Mouse (Mus musculus) mouse embryonic stem cell (cell line): ENCODE measurements around the gene Anxa4.

Experiments
- in situ Hi-C, 2 experiments: fragments of 300-500 bp; cut with MboI; formaldehyde crosslinking; loops; 1 replicate in 1 of 2; 3 replicates in 1 of 2; pipeline ENCODE4 v1.14.3; 2019 to 2020; ENCODE audit warnings: low sequenced_read_pairs in 2 of 2, low pct_unique_long_range_greater_than_20kb in 1 of 2, mixed read lengths in 1 of 2; ENCODE audit not compliant: unreplicated experiment in 1 of 2

Anxa4 gene

DNA sequence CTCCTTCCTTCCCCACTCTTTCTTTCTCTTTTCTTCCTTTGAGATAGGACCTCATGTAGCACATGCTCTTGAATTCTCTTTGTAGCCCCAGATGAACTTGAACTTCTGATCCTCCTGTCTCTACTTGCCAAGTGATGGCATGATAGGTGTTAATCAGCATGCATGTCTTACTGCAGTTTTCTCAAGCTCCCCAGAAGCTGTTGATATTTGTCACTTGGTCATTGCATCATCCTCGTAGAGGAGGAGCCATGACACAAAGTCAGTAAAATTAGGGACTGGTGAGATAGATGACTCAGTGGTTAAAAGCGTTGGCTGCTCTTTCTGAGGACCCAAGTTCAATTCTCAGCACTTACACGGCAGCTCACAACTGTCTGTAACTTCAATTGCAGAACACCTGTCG lies 19.5 kb upstream of the Anxa4 start:
- in situ Hi-C loops: loop anchor here in 1 of 2 experiments (5.0 kb wide), 1 partner anchor 61 kb away; no protein-coding TSS in a partner anchor

DNA sequence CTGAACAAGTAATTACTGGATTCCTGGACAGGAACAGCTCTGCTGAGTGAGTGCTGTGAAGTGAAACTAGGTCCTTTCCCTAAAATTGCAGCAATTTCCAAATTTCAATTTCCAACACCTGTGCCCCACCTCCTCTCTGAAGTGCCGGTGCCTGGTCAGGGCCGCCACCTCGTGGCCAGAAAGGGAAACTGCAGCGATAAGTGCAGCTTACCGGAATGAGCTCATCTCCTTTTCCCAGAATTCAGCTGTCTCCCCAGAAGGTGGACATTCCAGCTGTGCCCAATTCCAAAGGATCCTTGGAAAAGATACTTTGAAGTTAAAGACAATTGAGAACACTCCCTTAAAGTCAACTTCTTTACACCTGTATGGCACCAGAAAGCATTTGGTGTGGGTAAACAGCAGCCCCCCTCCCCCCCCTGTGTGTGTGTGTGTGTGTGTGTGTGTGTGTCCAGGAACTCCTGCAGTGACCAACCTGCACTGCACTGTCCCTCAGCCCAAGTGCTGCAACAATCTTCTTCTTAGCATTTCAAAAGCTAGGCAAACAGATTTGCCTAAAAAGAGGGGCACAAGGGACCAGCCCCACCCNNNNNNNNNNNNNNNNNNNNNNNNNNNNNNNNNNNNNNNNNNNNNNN lies 13.2 kb upstream of the Anxa4 start:
- in situ Hi-C loops: no loop called here

DNA sequence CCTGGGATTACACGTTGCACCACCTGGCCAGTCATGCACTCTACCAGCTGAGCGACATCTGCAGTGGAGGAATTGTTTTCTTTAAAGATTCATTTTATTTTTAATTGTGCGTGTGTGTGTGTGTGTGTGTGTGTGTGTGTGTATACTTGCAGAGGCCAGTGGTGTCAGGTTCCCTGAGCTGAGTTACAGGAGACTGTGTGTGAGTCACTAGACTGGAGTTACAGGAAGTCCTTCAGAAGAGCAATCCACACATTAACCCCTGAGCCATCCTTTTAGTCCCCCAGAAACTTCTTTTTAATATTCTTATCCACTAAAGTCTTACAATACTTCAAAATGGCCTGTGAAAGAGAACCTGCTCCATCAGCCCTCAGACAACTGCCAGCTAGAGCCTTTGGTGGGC lies 11.3 kb upstream of the Anxa4 start:
- in situ Hi-C loops: no loop called here

- in situ Hi-C loops: no loop called here
Measured at GRCm38 (mm10) chr6:86801431-86801830, 8.0 kb upstream of the Anxa4 start.

- in situ Hi-C loops: no loop called here
Measured at GRCm38 (mm10) chr6:86800467-86800866, 7.1 kb upstream of the Anxa4 start.

- in situ Hi-C loops: loop anchor here in 1 of 2 experiments (10.0 kb wide), 1 partner anchor 53 kb away; no protein-coding TSS in a partner anchor
Measured at GRCm38 (mm10) chr6:86797455-86797854, 4.1 kb upstream of the Anxa4 start.

- in situ Hi-C loops: loop anchor here in 1 of 2 experiments (10.0 kb wide), 1 partner anchor 49 kb away; no protein-coding TSS in a partner anchor
Measured at GRCm38 (mm10) chr6:86793957-86794356, 573 bp upstream of the Anxa4 start.

GRCm38 (mm10) chr6:86790351-86790943 lies 2.9 kb downstream of the Anxa4 start:
- in situ Hi-C loops: loop anchor here in 1 of 2 experiments (10.0 kb wide), 1 partner anchor 46 kb away; no protein-coding TSS in a partner anchor

DNA sequence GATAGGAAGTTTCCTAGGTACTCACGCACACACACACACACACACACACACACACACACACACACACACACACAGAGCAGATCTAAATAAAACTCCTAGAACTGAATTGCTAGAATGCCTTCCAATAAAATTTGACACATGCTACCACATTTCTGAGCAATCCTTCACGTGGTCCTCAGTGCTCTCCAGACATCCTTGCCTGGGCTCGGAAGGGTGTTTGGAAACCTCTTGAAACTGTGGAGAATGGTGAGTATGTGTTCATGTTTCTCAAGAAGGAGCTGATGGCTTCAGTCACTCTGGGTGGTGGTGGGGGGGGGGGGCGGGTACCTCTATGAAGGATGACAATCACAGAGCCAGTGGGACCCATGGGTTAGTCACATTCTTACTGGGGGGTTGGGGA lies 5.1 kb downstream of the Anxa4 start:
- in situ Hi-C loops: no loop called here

DNA sequence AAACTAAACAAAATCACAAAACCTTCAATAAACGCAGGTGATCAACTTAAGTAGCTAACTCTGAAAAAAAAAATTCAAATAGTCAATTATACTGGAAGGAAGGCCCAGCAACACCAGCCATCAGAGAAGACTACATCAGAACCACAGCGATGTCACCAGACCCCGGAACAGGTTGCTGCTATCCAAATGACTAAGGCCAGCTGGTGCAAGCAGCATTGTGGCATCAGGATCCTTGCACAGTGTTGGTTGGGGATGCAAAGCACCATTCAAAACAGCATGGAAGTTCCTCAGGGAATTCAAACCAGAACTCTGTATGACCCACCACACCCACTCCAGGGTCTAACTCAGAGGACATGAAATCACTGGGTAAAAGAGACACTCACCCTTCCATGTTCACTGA lies 6.8 kb downstream of the Anxa4 start:
- in situ Hi-C loops: no loop called here

DNA sequence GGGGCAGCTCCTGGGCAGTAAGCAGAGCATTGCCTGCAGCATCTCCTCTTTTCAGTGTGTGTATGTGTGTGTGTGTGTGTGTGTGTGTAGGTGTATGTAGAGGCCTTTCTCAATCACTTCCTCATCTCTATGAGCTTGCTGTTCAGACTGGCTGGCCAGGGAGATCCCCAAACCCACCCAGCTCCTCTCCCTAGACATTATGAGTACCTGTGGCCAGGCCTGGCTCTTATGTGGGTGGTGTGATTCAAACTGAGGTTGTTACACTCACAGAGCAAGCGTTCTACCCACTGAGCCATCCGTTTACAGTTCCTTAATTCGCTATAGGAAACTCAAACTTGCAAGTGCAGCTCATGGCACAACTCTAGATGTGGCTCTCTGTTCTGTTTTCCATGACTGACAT lies 8.6 kb downstream of the Anxa4 start:
- in situ Hi-C loops: no loop called here

DNA sequence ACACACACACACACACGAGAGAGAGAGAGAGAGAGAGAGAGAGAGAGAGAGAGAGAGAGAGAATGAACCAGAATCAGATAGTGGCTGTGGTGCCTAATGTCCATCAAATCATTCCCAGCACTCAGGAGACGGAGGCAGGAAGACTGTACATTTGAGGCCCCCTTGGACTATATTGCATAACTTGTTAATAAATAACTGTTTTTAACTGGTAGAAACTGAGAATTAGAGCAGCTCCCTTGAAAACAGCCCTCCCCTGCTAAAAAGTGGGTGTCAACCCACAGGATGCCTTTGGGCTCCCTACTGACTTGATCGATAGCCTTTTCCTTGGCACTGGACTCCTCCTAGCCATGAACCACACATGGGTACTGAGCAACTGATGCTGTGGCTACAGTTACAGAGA lies 11.0 kb downstream of the Anxa4 start:
- in situ Hi-C loops: no loop called here

DNA sequence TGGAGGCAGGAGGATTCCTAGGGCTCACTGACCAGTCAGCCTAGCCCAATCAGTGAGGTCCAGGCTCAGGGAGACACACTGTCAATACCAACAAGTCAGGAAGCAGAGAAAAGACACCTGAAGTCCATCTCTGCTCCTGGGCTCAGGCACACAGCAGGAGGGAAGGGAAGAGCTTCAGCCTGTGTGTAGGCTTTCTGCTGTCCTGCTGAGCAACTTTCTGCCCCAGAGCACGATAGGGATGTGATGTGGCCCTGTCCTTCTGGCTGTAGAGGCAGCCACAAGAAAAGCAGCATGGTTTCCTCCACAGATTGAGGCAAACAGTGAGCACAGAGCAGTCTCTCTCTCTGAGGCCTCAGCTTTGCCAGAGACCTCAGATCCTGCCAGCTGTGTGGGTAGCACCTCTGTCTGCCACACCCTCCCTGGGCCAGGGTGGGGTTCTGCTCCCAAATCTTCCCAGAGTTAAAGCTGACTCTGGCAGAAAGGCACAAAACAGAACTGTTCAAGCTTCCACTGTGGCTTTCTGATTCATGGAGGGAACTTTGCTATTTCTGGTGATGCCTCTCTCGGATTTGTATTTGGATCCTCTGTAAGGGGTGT lies 11.9 kb downstream of the Anxa4 start:
- in situ Hi-C loops: no loop called here

GRCm38 (mm10) chr6:86778910-86779594 lies 14.3 kb downstream of the Anxa4 start:
- in situ Hi-C loops: no loop called here

- in situ Hi-C loops: no loop called here
Measured at GRCm38 (mm10) chr6:86777181-86777580, 16.2 kb downstream of the Anxa4 start.

DNA sequence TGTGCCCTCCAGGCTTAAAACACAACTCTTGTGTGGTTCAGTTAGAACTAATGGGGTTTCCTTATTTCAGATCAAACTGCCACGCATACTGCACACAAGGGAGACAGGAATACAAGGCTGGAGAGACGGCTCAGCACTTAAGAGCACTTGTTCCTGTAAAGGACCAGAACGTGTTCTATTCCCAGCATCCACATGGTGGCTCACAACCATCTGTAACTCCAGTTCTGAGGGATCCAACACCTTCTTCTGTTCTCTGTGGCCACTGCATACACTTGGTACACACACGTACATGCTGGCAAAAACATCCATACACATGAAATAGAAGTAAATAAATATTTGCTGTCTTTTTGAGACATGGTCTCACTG lies 16.7 kb downstream of the Anxa4 start:
- in situ Hi-C loops: no loop called here

GRCm38 (mm10) chr6:86776001-86776705 lies 17.2 kb downstream of the Anxa4 start:
- in situ Hi-C loops: no loop called here

GRCm38 (mm10) chr6:86774937-86775336 lies 18.4 kb downstream of the Anxa4 start:
- in situ Hi-C loops: no loop called here

DNA sequence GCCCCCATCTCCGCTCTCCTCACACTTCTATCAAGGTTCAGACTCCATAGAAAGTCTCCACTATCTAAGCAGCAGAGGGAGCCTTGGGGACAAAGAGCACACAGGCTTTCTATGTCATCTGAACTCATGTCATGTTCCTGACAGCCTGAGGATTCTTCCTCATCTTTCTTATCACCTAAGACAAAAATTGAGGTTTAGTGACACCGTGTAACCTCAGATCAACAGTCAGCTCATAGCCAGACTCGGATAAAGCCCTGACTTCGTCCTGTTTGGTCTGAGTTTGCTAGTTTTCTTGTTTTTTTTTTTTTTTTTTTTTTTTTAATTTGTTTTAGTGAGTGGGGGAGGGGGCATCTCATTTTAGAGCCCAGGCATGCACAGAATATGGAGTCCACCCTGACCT lies 19.6 kb downstream of the Anxa4 start:
- in situ Hi-C loops: no loop called here
